In the genomic region with DNA sequence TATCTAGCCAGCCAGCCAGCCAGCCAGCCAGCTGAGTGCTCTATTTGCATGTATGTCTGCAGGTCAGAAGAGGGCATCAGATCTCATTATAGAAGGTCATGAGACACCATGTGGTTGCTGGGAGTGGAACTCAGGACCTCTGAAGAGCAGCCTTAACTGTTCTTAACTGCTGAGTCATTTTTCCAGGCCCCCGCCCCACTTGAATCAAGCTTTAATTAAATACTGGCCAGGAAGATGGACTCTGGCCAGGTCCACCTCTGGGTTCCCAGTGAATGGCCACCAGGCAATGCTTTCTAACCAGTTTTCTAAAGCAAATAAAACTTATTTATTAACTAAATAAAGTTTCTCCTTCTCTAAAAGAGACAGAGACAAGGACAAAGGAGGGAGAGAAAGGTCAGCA, we compare ENCODE assay signal across 23 mouse cellular contexts. TPM values are rescaled to one million over a fixed set of nuclear protein-coding genes. Genes with fewer than 3 reads are reported as not detected.
DNase-seq lines count a peak whose midpoint lies in the region; ATAC-seq lines count a peak whose summit lies in the region.
"Had no signal": no experiment of that assay in that cellular context is flagged by ENCODE, and none has a peak within 500 bp of the region (broad histone marks: within the 10 kb centered on the region; RNA-seq: fewer than 3 reads in every experiment).

No protein-coding gene starts in this region.

- H3K27ac ChIP-seq in liver, embryonic 13.5 days: no peak overlapping the region
- H3K27ac ChIP-seq in forebrain, embryonic 13.5 days: no peak overlapping the region
- no peak overlapping the region for H3K27ac ChIP-seq in forebrain, embryonic 15.5 days (replicated peaks)
- H3K27ac ChIP-seq: heart, embryonic 10.5 days; hindbrain, embryonic 15.5 days; layer of hippocampus, adult 2 months; left cerebral cortex, adult 2 months; limb, embryonic 13.5 days; neural tube, embryonic 13.5 days had no signal

- DNase-seq in MN1 (ENCODE audit: low spot score): peak; percentile 9
- DNase-seq in kidney, adult 9 months: peak; percentile 94
- DNase-seq in liver, embryonic 13.5 days: no peak
- peak; percentile 33 for DNase-seq in lung, postnatal 10 days
- DNase-seq in adrenal gland, postnatal 14 days: no peak
- no peak for DNase-seq in left cerebral cortex, postnatal 25 days (ENCODE audit: low spot score in 2 of 2)
- DNase-seq: adrenal gland, postnatal 36 days; cerebellum, postnatal 10 days; embryo, embryonic 11 days; gastrocnemius, postnatal 25 days; heart, postnatal 14 days; right cerebral cortex, postnatal 4 days; thymus, adult 2 months had no signal

- intact Hi-C loops in left cerebral cortex, postnatal 25 days (cut with DNase I): no loop called here

- 52% methylated on average over 1 of the region's 1 CpGs for WGBS in liver, embryonic 13.5 days (ENCODE audit: insufficient replicate concordance)
- 92% methylated on average over 1 of the region's 1 CpGs for WGBS in forebrain, embryonic 13.5 days
- 91% methylated on average over 1 of the region's 1 CpGs for WGBS in forebrain, embryonic 15.5 days

- H3K9ac ChIP-seq in liver, embryonic 13.5 days: no peak overlapping the region
- no peak overlapping the region for H3K9ac ChIP-seq in forebrain, embryonic 13.5 days
- H3K9ac ChIP-seq in forebrain, embryonic 15.5 days (replicated peaks): no peak overlapping the region
- H3K9ac ChIP-seq: hindbrain, embryonic 15.5 days; limb, embryonic 13.5 days; neural tube, embryonic 13.5 days had no signal

- H3K9me3 ChIP-seq in liver, embryonic 13.5 days (replicated peaks): no peaks in the 10 kb centered on the region
- H3K9me3 ChIP-seq in forebrain, embryonic 13.5 days (replicated peaks): no peaks in the 10 kb centered on the region
- no peaks in the 10 kb centered on the region for H3K9me3 ChIP-seq in forebrain, embryonic 15.5 days
- H3K9me3 ChIP-seq: heart, embryonic 10.5 days; hindbrain, embryonic 15.5 days; limb, embryonic 13.5 days; neural tube, embryonic 13.5 days had no signal

- ATAC-seq in liver, embryonic 13.5 days (ENCODE audit: low read depth): 0 out of 2 replicates have a peak, but pooled peaks have one; percentile 34
- ATAC-seq in forebrain, embryonic 13.5 days: no peak
- ATAC-seq in forebrain, embryonic 15.5 days (replicated peaks): no peak

- no peaks in the 10 kb centered on the region; the same call in 1 of the 2 replicates for H3K4me1 ChIP-seq in liver, embryonic 13.5 days (replicated peaks)
- H3K4me1 ChIP-seq in forebrain, embryonic 13.5 days: no peaks in the 10 kb centered on the region
- no peaks in the 10 kb centered on the region for H3K4me1 ChIP-seq in forebrain, embryonic 15.5 days
- H3K4me1 ChIP-seq: hindbrain, embryonic 15.5 days; limb, embryonic 13.5 days; megakaryocyte, embryonic 14.5 days; neural tube, embryonic 13.5 days had no signal

- H3K36me3 ChIP-seq in liver, embryonic 13.5 days: no peaks in the 10 kb centered on the region
- no peaks in the 10 kb centered on the region for H3K36me3 ChIP-seq in forebrain, embryonic 13.5 days (ENCODE audit: poor library complexity, severe bottlenecking)
- H3K36me3 ChIP-seq in forebrain, embryonic 15.5 days: no peaks in the 10 kb centered on the region
- H3K36me3 ChIP-seq: heart, embryonic 10.5 days; hindbrain, embryonic 15.5 days; limb, embryonic 13.5 days; neural tube, embryonic 13.5 days had no signal

- H3K4me3 ChIP-seq in liver, embryonic 13.5 days (replicated peaks): no peak overlapping the region
- H3K4me3 ChIP-seq in forebrain, embryonic 13.5 days: no peak overlapping the region
- no peak overlapping the region for H3K4me3 ChIP-seq in forebrain, embryonic 15.5 days
- H3K4me3 ChIP-seq: heart, embryonic 10.5 days; hindbrain, embryonic 15.5 days; layer of hippocampus, adult 2 months; left cerebral cortex, adult 2 months; limb, embryonic 13.5 days; megakaryocyte, embryonic 14.5 days; neural tube, embryonic 13.5 days had no signal

- no peak overlapping the region for H3K4me2 ChIP-seq in liver, embryonic 13.5 days
- no peak overlapping the region for H3K4me2 ChIP-seq in forebrain, embryonic 13.5 days
- H3K4me2 ChIP-seq in forebrain, embryonic 15.5 days (replicated peaks): no peak overlapping the region
- H3K4me2 ChIP-seq: hindbrain, embryonic 15.5 days; limb, embryonic 13.5 days; neural tube, embryonic 13.5 days had no signal

- no peaks in the 10 kb centered on the region for H3K27me3 ChIP-seq in liver, embryonic 13.5 days
- no peaks in the 10 kb centered on the region for H3K27me3 ChIP-seq in forebrain, embryonic 13.5 days
- no peaks in the 10 kb centered on the region for H3K27me3 ChIP-seq in forebrain, embryonic 15.5 days
- H3K27me3 ChIP-seq: hindbrain, embryonic 15.5 days; limb, embryonic 13.5 days; neural tube, embryonic 13.5 days had no signal

RNA-seq across cellular contexts. Expression of a gene that starts 14.0 kb away (rescaled TPM):
- polyA plus RNA-seq in liver, embryonic 13.5 days (2015; fragmentation: Nextera tagmentation; extraction: Ambion mirVana): 7.3 and 8.1 TPM in 2 replicates
- 2.9 and 4.6 TPM in 2 replicates for polyA plus RNA-seq in forebrain, embryonic 13.5 days (2015; fragmentation: Nextera tagmentation; extraction: Ambion mirVana)
- total RNA-seq in adrenal gland, postnatal 14 days (2021): 13.7 and 14.0 TPM in 2 replicates
- total RNA-seq in left cerebral cortex, postnatal 25 days (2021): 1 to 10 TPM; 2.7 to 3.0 TPM
- polyA plus RNA-seq in forebrain, embryonic 15.5 days (2015; fragmentation: Nextera tagmentation; extraction: Ambion mirVana): 3.2 TPM in 2 replicates
- total RNA-seq: monocyte, adult 5-6 weeks had no signal

Comparison
In these comparisons a context has a peak if more than half of its experiments do, and no peak if none do; other contexts are left out.
1. DNase-seq: peak in MN1 (single experiment), kidney, adult 9 months (single experiment) and lung, postnatal 10 days (single experiment); none in liver, embryonic 13.5 days (single experiment), adrenal gland, postnatal 14 days (single experiment) and left cerebral cortex, postnatal 25 days (0 of 2).